Comparison of ENCODE assay signal across 7 mouse cellular contexts in the genomic region with DNA sequence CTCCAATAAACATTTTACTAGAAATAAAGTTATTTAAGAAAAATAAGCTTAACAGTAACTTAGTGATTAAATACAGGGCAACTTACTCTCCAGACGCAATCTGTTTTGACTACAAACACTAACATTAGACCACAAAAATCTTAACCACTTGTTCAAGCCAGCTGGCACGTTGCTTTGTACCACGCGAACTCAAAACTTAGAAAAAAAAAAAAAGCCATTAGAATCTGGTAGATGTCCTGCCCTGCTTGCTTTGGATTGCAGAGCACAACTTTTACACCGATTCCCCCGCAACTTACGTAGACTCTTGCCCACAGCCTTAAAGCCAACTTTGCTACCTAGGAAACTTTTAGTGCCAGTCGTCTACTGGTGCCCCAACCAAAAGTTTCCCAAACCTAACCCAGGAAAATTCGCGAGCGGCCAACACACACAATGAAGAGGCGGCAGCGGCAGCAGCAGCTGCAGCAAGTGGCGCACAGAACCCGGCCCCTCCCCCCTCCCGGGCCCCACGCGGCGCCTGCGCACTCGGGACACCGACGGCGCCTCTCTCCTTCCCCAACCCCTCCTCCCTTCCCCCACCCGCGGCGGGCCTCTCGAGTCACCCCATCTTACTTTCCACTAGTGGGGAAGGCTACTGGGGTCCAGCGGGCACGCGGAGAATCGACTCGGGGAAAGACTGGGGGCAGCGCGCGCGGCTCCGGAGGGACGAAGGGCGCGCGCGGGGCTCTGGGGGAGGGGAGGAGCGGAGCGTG. TPM values are rescaled to one million over a fixed set of nuclear protein-coding genes. Genes with fewer than 3 reads are reported as not detected.
A peak's percentile ranks its signal among the peaks of the same experiment; 100 is the strongest.
DNase-seq lines count a peak whose midpoint lies in the region; ATAC-seq and TF ChIP-seq lines count a peak whose summit lies in the region.

No protein-coding gene starts in this region.

- H3K36me3 ChIP-seq in embryonic facial prominence, embryonic 12.5 days: peaks cover 40% of the 10 kb centered on the region
- peaks cover 32% of the 10 kb centered on the region for H3K36me3 ChIP-seq in heart, adult 2 months (ENCODE audit: control insufficient read depth, insufficient read depth, low read length)
- peaks cover 42% of the 10 kb centered on the region for H3K36me3 ChIP-seq in limb, embryonic 13.5 days
- H3K36me3 ChIP-seq in midbrain, embryonic 15.5 days (replicated peaks): peaks cover 14% of the 10 kb centered on the region; the same call in 1 of the 2 replicates

- intact Hi-C loops in heart, adult 2 months (cut with DNase I): loop anchor here (5.0 kb wide), 2 partner anchors 111 to 459 kb away; no protein-coding TSS in a partner anchor

- no peak for TF ChIP-seq CTCF in heart, adult 2 months (IDR thresholded peaks at IDR 0.05)

- 0 out of 2 replicates have a peak, but pooled peaks have one; percentile 11 for ATAC-seq in embryonic facial prominence, embryonic 12.5 days (ENCODE audit: insufficient number of reproducible peaks, insufficient read depth, low FRiP score, low TSS enrichment)
- ATAC-seq in limb, embryonic 13.5 days (ENCODE audit: low FRiP score, low read depth): peak; percentile 18
- ATAC-seq in midbrain, embryonic 15.5 days (replicated peaks): peak; percentile 17

- H3K4me1 ChIP-seq in embryonic facial prominence, embryonic 12.5 days: peaks cover 22% of the 10 kb centered on the region
- H3K4me1 ChIP-seq in heart, adult 2 months (ENCODE audit: control insufficient read depth, insufficient read depth, low read length): peaks cover 2% of the 10 kb centered on the region
- H3K4me1 ChIP-seq in limb, embryonic 13.5 days: peaks cover 36% of the 10 kb centered on the region
- peaks cover 44% of the 10 kb centered on the region for H3K4me1 ChIP-seq in midbrain, embryonic 15.5 days

- H3K79me2 ChIP-seq in heart, adult 2 months (replicated peaks; ENCODE audit: control insufficient read depth, insufficient read depth, low read length): peaks cover 8% of the 10 kb centered on the region

- no peaks in the 10 kb centered on the region for H3K9me3 ChIP-seq in embryonic facial prominence, embryonic 12.5 days
- no peaks in the 10 kb centered on the region for H3K9me3 ChIP-seq in limb, embryonic 13.5 days
- H3K9me3 ChIP-seq in midbrain, embryonic 15.5 days: no peaks in the 10 kb centered on the region

- peak overlapping the region; percentile 84 for H3K4me2 ChIP-seq in embryonic facial prominence, embryonic 12.5 days (replicated peaks)
- H3K4me2 ChIP-seq in limb, embryonic 13.5 days (replicated peaks): peak overlapping the region; percentile 92
- peak overlapping the region; percentile 91 for H3K4me2 ChIP-seq in midbrain, embryonic 15.5 days

- no peaks in the 10 kb centered on the region for H3K27me3 ChIP-seq in embryonic facial prominence, embryonic 12.5 days
- no peaks in the 10 kb centered on the region for H3K27me3 ChIP-seq in heart, adult 2 months (ENCODE audit: control insufficient read depth, insufficient read depth, low read length)
- H3K27me3 ChIP-seq in limb, embryonic 13.5 days: no peaks in the 10 kb centered on the region
- H3K27me3 ChIP-seq in midbrain, embryonic 15.5 days (replicated peaks): no peaks in the 10 kb centered on the region

- WGBS in embryonic facial prominence, embryonic 12.5 days: under 1% methylated on average over 42 of the region's 45 CpGs
- under 1% methylated on average over 45 of the region's 45 CpGs for WGBS in heart, adult 2 months
- under 1% methylated on average over 39 of the region's 45 CpGs for WGBS in limb, embryonic 13.5 days
- 0% methylated on average over 24 of the region's 45 CpGs for WGBS in midbrain, embryonic 15.5 days

- peak overlapping the region; percentile 84 for H3K4me3 ChIP-seq in embryonic facial prominence, embryonic 12.5 days
- H3K4me3 ChIP-seq in heart, adult 2 months: peak overlapping the region; percentile 98
- peak overlapping the region; percentile 96 for H3K4me3 ChIP-seq in limb, embryonic 13.5 days
- peak overlapping the region; percentile 86 for H3K4me3 ChIP-seq in midbrain, embryonic 15.5 days

- H3K27ac ChIP-seq in embryonic facial prominence, embryonic 12.5 days: peak overlapping the region; percentile 99
- H3K27ac ChIP-seq in heart, adult 2 months: peak overlapping the region; percentile 99
- peak overlapping the region; percentile 94 for H3K27ac ChIP-seq in limb, embryonic 13.5 days
- H3K27ac ChIP-seq in midbrain, embryonic 15.5 days: peak overlapping the region; percentile 100

- no peak for TF ChIP-seq EP300 in heart, adult 2 months (IDR thresholded peaks at IDR 0.05; ENCODE audit: insufficient read depth, low read depth, low read length)

- H3K9ac ChIP-seq in embryonic facial prominence, embryonic 12.5 days: peak overlapping the region; percentile 94
- H3K9ac ChIP-seq in heart, adult 2 months (ENCODE audit: low read depth, low read length): peak overlapping the region; percentile 86
- H3K9ac ChIP-seq in limb, embryonic 13.5 days: peak overlapping the region; percentile 100
- peak overlapping the region; percentile 63 for H3K9ac ChIP-seq in midbrain, embryonic 15.5 days

- TF ChIP-seq POLR2A in heart, adult 2 months (IDR thresholded peaks at IDR 0.05; ENCODE audit: insufficient read depth, low read depth, low read length): no peak

- peak; percentile 94 to 98 for DNase-seq in adrenal gland, postnatal 36 days
- DNase-seq in heart, adult 2 months: peak; percentile 92 to 94
- DNase-seq in kidney, adult 9 months: peak; percentile 85
- peak; percentile 88 to 92 for DNase-seq in spleen, adult 18-20 months

RNA-seq across cellular contexts. Expression of gene Hnrnpdl, which starts 1.3 kb away (rescaled TPM):
- total RNA-seq in adrenal gland, postnatal 36 days (2021): 100 to 1,000 TPM; 109 to 118 TPM
- polyA plus RNA-seq in embryonic facial prominence, embryonic 12.5 days (2016; fragmentation: Nextera tagmentation; extraction: Ambion mirVana): 248 and 261 TPM in 2 replicates
- total RNA-seq in heart, adult 2 months (2021): 10 to 100 TPM; 57.1 to 57.3 TPM
- polyA plus RNA-seq in heart, adult 2 months (2012; rRNA removed): 44.1 and 69.7 TPM in 2 replicates
- 218 and 231 TPM in 2 replicates for polyA plus RNA-seq in limb, embryonic 13.5 days (2015; fragmentation: Nextera tagmentation; extraction: Ambion mirVana)
- polyA plus RNA-seq in midbrain, embryonic 15.5 days (2015; fragmentation: Nextera tagmentation; extraction: Ambion mirVana): 221 and 226 TPM in 2 replicates

RNA-seq across cellular contexts. Expression of gene Enoph1, which starts 1.6 kb away (rescaled TPM):
- total RNA-seq in adrenal gland, postnatal 36 days (2021): 10 to 100 TPM; 33.2 to 36.6 TPM
- polyA plus RNA-seq in embryonic facial prominence, embryonic 12.5 days (2016; fragmentation: Nextera tagmentation; extraction: Ambion mirVana): 47.2 and 47.9 TPM in 2 replicates
- total RNA-seq in heart, adult 2 months (2021): 1 to 10 TPM; 8.4 to 8.8 TPM
- 12.6 and 13.3 TPM in 2 replicates for polyA plus RNA-seq in heart, adult 2 months (2012; rRNA removed)
- 49.0 and 49.8 TPM in 2 replicates for polyA plus RNA-seq in limb, embryonic 13.5 days (2015; fragmentation: Nextera tagmentation; extraction: Ambion mirVana)
- polyA plus RNA-seq in midbrain, embryonic 15.5 days (2015; fragmentation: Nextera tagmentation; extraction: Ambion mirVana): 51.7 and 56.2 TPM in 2 replicates

RNA-seq across cellular contexts. Expression of gene 4930524J08Rik, which starts 59.3 kb away (rescaled TPM):
- total RNA-seq in adrenal gland, postnatal 36 days (2021): 1 to 10 TPM; 1.2 to 2.2 TPM
- 2.2 and 3.0 TPM in 2 replicates for polyA plus RNA-seq in embryonic facial prominence, embryonic 12.5 days (2016; fragmentation: Nextera tagmentation; extraction: Ambion mirVana)
- 1 to 10 TPM; 1.1 to 1.2 TPM for total RNA-seq in heart, adult 2 months (2021)
- polyA plus RNA-seq in heart, adult 2 months (2012; rRNA removed): 0.84 TPM in 1 of 2 replicates, not detected in the other
- polyA plus RNA-seq in limb, embryonic 13.5 days (2015; fragmentation: Nextera tagmentation; extraction: Ambion mirVana): 1.8 and 3.3 TPM in 2 replicates
- polyA plus RNA-seq in midbrain, embryonic 15.5 days (2015; fragmentation: Nextera tagmentation; extraction: Ambion mirVana): 2.8 and 3.8 TPM in 2 replicates

RNA-seq across cellular contexts. Expression of gene Hnrnpd, which starts 59.4 kb away (rescaled TPM):
- total RNA-seq in adrenal gland, postnatal 36 days (2021): 100 to 1,000 TPM; 131 to 138 TPM
- polyA plus RNA-seq in embryonic facial prominence, embryonic 12.5 days (2016; fragmentation: Nextera tagmentation; extraction: Ambion mirVana): 453 and 502 TPM in 2 replicates
- total RNA-seq in heart, adult 2 months (2021): 10 to 100 TPM; 83.0 to 90.3 TPM
- polyA plus RNA-seq in heart, adult 2 months (2012; rRNA removed): 10.2 and 14.3 TPM in 2 replicates
- polyA plus RNA-seq in limb, embryonic 13.5 days (2015; fragmentation: Nextera tagmentation; extraction: Ambion mirVana): 213 and 222 TPM in 2 replicates
- polyA plus RNA-seq in midbrain, embryonic 15.5 days (2015; fragmentation: Nextera tagmentation; extraction: Ambion mirVana): 156 and 180 TPM in 2 replicates

Comparison
In these comparisons a context has a peak if more than half of its experiments do, and no peak if none do; other contexts are left out.
1. Peak in every context shown above with its lines: DNase-seq, ATAC-seq, H3K4me3 ChIP-seq and H3K27ac ChIP-seq.